Mouse (Mus musculus) heart, adult 2 months (tissue): ENCODE data around the gene Olfr1494.

Experiments
- CTCF ChIP-seq: fragments of 200-600 bp; IDR thresholded peaks from 2 replicates; pipeline ENCODE4 v1.8.1; 2022; ENCODE audit warnings: antibody characterized with exemption, mild to moderate bottlenecking, moderate library complexity
- POLR2A ChIP-seq: fragments of 200-500 bp; IDR thresholded peaks from 2 replicates; pipeline ENCODE4 v1.6.1; 2011; ENCODE audit warnings: mild to moderate bottlenecking, low read depth, low read length, control low read depth; ENCODE audit not compliant: insufficient read depth

DNA sequence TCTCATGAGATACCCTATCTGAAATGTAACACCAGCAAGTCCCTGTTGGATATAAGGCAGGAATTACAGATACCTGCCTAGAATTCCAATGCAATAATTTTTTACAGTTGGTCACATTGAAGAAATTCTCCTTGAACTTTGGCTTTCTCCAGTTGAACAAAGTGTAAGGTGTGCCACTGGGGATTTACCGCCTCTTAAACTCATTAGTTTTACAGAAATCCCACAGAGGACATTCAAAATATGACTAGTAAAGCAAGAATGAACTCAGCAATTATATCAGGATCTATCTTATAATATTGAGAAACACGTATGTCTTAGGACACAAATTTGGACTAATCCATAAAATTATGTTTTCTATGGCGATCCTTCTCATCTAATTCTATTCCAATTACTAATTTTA lies 42.6 kb upstream of the Olfr1494 start, which contains the start of gene Olfr1491:
- TF ChIP-seq CTCF (no peak), POLR2A (no peak)
